Mouse (Mus musculus): ENCODE results near the gene Rere.

- TF ChIP-seq EP300 (IDR thresholded peaks at IDR 0.05; ENCODE audit: low read depth) (no peak), CTCF (IDR thresholded peaks at IDR 0.05; ENCODE audit: low read depth) (no peak)
These were observed 347.8 kb downstream of the Rere start for GRCm38 (mm10) chr4:150629266-150629665.

Measured in liver, embryonic 14.5 days (tissue).